Mouse (Mus musculus): ENCODE measurements around the gene 2010111I01Rik. TPM values are rescaled to one million over a fixed set of nuclear protein-coding genes. Genes with fewer than 3 reads are reported as not detected.

2010111I01Rik gene
- total and polyA plus RNA-seq, 3 experiments = 26.3 to 32.7 TPM; not detected in 1

GRCm38 (mm10) chr13:63304799-63305159, 340.1 kb downstream of the 2010111I01Rik start:
- no peak overlapping the region for H3K4me3 ChIP-seq (ENCODE audit: control insufficient read depth in 1 of 2, insufficient read depth in 1 of 2, low read depth in 2 of 2, low read length in 2 of 2)
- H3K9me3 ChIP-seq (replicated peaks; ENCODE audit: insufficient read depth, low read length) = no peaks in the 10 kb centered on the region
- TF ChIP-seq ETS1 (IDR thresholded peaks at IDR 0.05; ENCODE audit: low read depth, low read length) (no peak), SIN3A (IDR thresholded peaks at IDR 0.05; ENCODE audit: low read length) (no peak), POLR2AphosphoS5 (IDR thresholded peaks at IDR 0.05; ENCODE audit: borderline replicate concordance, low read depth, low read length) (no peak), TCF12 (IDR thresholded peaks at IDR 0.05; ENCODE audit: low read depth, low read length) (no peak), POLR2A (IDR thresholded peaks at IDR 0.05; ENCODE audit: control insufficient read depth in 1 of 2, insufficient read depth in 1 of 2, low read depth in 1 of 2, low read length in 2 of 2, poor library complexity in 1 of 2) (no peak), USF2 (IDR thresholded peaks at IDR 0.05; ENCODE audit: borderline replicate concordance in 1 of 2, insufficient read depth in 1 of 2, low read depth in 1 of 2, low read length in 2 of 2) (no peak), ZC3H11A (IDR thresholded peaks at IDR 0.05; ENCODE audit: low read depth, low read length) (no peak)
- H3K79me2 ChIP-seq (ENCODE audit: control insufficient read depth, insufficient read depth, low read length, poor library complexity) = no peaks in the 10 kb centered on the region
- no peaks in the 10 kb centered on the region for H3K4me1 ChIP-seq (ENCODE audit: control insufficient read depth in 1 of 2, insufficient read depth in 2 of 2, low read length in 2 of 2)
- H3K27ac ChIP-seq (ENCODE audit: control insufficient read depth, low read depth, low read length) = no peak overlapping the region
- DNase-seq (ENCODE audit: low read depth, low spot score) = no peak
- H3K36me3 ChIP-seq (ENCODE audit: control insufficient read depth in 1 of 2, insufficient read depth in 2 of 2, low read length in 2 of 2) = 0 out of 4 replicates have a peak, but pooled peaks cover 0 to 2% of the 10 kb centered on the region in 2 experiments
- no peaks in the 10 kb centered on the region for H3K27me3 ChIP-seq (ENCODE audit: control insufficient read depth in 1 of 2, insufficient read depth in 2 of 2, low read length in 2 of 2)
- H3K9ac ChIP-seq (ENCODE audit: control insufficient read depth, low read depth, low read length, poor library complexity, severe bottlenecking) = no peak overlapping the region

GRCm38 (mm10) chr13:63305160-63306011, 340.7 kb downstream of the 2010111I01Rik start:
- H3K27ac ChIP-seq (ENCODE audit: control insufficient read depth, low read depth, low read length) = no peak overlapping the region
- H3K36me3 ChIP-seq (ENCODE audit: control insufficient read depth in 1 of 2, insufficient read depth in 2 of 2, low read length in 2 of 2) = 0 out of 4 replicates have a peak, but pooled peaks cover 0 to 2% of the 10 kb centered on the region in 2 experiments
- no peaks in the 10 kb centered on the region for H3K79me2 ChIP-seq (ENCODE audit: control insufficient read depth, insufficient read depth, low read length, poor library complexity)
- no peaks in the 10 kb centered on the region for H3K9me3 ChIP-seq (replicated peaks; ENCODE audit: insufficient read depth, low read length)
- H3K27me3 ChIP-seq (ENCODE audit: control insufficient read depth in 1 of 2, insufficient read depth in 2 of 2, low read length in 2 of 2) = no peaks in the 10 kb centered on the region
- H3K4me3 ChIP-seq (ENCODE audit: control insufficient read depth in 1 of 2, insufficient read depth in 1 of 2, low read depth in 2 of 2, low read length in 2 of 2) = no peak overlapping the region
- no peak for TF ChIP-seq RCOR1 (IDR thresholded peaks at IDR 0.05; ENCODE audit: low read depth, low read length)
- TF ChIP-seq ZKSCAN1 (IDR thresholded peaks at IDR 0.05; ENCODE audit: low read depth, low read length) = no peak
- no peak for TF ChIP-seq RAD21 (IDR thresholded peaks at IDR 0.05; ENCODE audit: low read depth, low read length)
- no peak for TF ChIP-seq MAZ (IDR thresholded peaks at IDR 0.05; ENCODE audit: low read depth, low read length)
- DNase-seq (ENCODE audit: low read depth, low spot score) = no peak
- H3K4me1 ChIP-seq (ENCODE audit: control insufficient read depth in 1 of 2, insufficient read depth in 2 of 2, low read length in 2 of 2) = no peaks in the 10 kb centered on the region
- H3K9ac ChIP-seq (ENCODE audit: control insufficient read depth, low read depth, low read length, poor library complexity, severe bottlenecking) = no peak overlapping the region

- no peaks in the 10 kb centered on the region for H3K79me2 ChIP-seq (ENCODE audit: control insufficient read depth, insufficient read depth, low read length, poor library complexity)
- TF ChIP-seq E2F4 (IDR thresholded peaks at IDR 0.05; ENCODE audit: borderline replicate concordance, low read depth, low read length) = no peak
- no peak for TF ChIP-seq ZC3H11A (IDR thresholded peaks at IDR 0.05; ENCODE audit: low read depth, low read length)
- TF ChIP-seq ETS1 (IDR thresholded peaks at IDR 0.05; ENCODE audit: low read depth, low read length) = no peak
- no peak for TF ChIP-seq NRF1 (IDR thresholded peaks at IDR 0.05; ENCODE audit: insufficient read depth, low read depth, low read length, poor library complexity, severe bottlenecking)
- no peak for TF ChIP-seq TBP (IDR thresholded peaks at IDR 0.05; ENCODE audit: low read depth, low read length)
- TF ChIP-seq TAL1 (IDR thresholded peaks at IDR 0.05; ENCODE audit: low read length) = no peak
- TF ChIP-seq NELFE (IDR thresholded peaks at IDR 0.05; ENCODE audit: low read depth, low read length) = no peak
- no peak for TF ChIP-seq RAD21 (IDR thresholded peaks at IDR 0.05; ENCODE audit: low read depth, low read length)
- no peak for TF ChIP-seq SMC3 (IDR thresholded peaks at IDR 0.05; ENCODE audit: low read depth, low read length)
- no peak for TF ChIP-seq ZMIZ1 (IDR thresholded peaks at IDR 0.05; ENCODE audit: low read depth, low read length)
- TF ChIP-seq HCFC1 (IDR thresholded peaks at IDR 0.05; ENCODE audit: low read depth, low read length) = no peak
- TF ChIP-seq ZNF384 (IDR thresholded peaks at IDR 0.05; ENCODE audit: low read depth, low read length) = no peak
- DNase-seq (ENCODE audit: low read depth, low spot score) = no peak
- H3K36me3 ChIP-seq (ENCODE audit: control insufficient read depth in 1 of 2, insufficient read depth in 2 of 2, low read length in 2 of 2) = 0 out of 4 replicates have a peak, but pooled peaks cover 0 to 2% of the 10 kb centered on the region in 2 experiments
- H3K27ac ChIP-seq (ENCODE audit: control insufficient read depth, low read depth, low read length) = no peak overlapping the region
- H3K4me1 ChIP-seq (ENCODE audit: control insufficient read depth in 1 of 2, insufficient read depth in 2 of 2, low read length in 2 of 2) = no peaks in the 10 kb centered on the region
- H3K9me3 ChIP-seq (replicated peaks; ENCODE audit: insufficient read depth, low read length) = no peaks in the 10 kb centered on the region
- H3K4me3 ChIP-seq (ENCODE audit: control insufficient read depth in 1 of 2, insufficient read depth in 1 of 2, low read depth in 2 of 2, low read length in 2 of 2) = no peak overlapping the region
- no peaks in the 10 kb centered on the region for H3K27me3 ChIP-seq (ENCODE audit: control insufficient read depth in 1 of 2, insufficient read depth in 2 of 2, low read length in 2 of 2)
- no peak overlapping the region for H3K9ac ChIP-seq (ENCODE audit: control insufficient read depth, low read depth, low read length, poor library complexity, severe bottlenecking)
Measured at GRCm38 (mm10) chr13:63306768-63307167, 342.1 kb downstream of the 2010111I01Rik start.

Data from MEL (cell line).